Mouse (Mus musculus) ES-Bruce4 (cell line): Measurements from ENCODE around the gene Awat2.

Experiments
- CTCF ChIP-seq: IDR thresholded peaks from one replicate; pipeline ENCODE4 v1.8.1; 2011; ENCODE audit warnings: low read depth, low read length
- EP300 ChIP-seq: IDR thresholded peaks from 2 replicates; pipeline ENCODE4 v1.6.1; 2011; ENCODE audit warnings: low read depth, low read length; ENCODE audit not compliant: insufficient read depth

DNA sequence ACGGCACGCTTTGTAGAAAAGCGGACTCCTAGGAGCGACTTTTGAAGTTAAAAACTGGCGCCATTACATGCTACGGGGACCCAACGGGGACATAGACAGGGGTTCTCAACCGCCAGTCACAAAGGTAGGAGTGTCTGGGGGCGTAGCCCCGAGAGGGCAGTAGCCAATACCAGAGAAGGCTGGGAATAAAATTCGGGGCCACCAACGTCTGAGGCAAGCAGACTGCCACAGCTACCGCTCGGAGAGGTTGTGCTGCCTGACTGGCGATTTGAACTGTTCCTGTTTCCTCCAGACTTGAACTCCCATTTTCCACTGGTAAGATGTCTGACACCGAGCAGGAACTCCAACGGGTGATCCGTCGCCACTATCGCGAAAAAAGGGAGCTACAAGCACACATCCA, 13.8 kb downstream of the Awat2 start, which contains the start of gene Otud6a:
- TF ChIP-seq EP300, result no peak
- no peak for TF ChIP-seq CTCF
